Mouse (Mus musculus) megakaryocyte, embryonic 14.5 days (primary cell): ENCODE measurements around the gene Trabd2b.

ENCODE experiments used
- FLI1 ChIP-seq: IDR thresholded peaks from 2 replicates; pipeline ENCODE4 v1.6.1; 2012; ENCODE audit warnings: low read length, inconsistent platforms, mixed read lengths
- GATA1 ChIP-seq: IDR thresholded peaks from 3 replicates; pipeline ENCODE4 v1.6.1; 2012; ENCODE audit warnings: mixed read lengths, low read length, inconsistent platforms, borderline replicate concordance

DNA sequence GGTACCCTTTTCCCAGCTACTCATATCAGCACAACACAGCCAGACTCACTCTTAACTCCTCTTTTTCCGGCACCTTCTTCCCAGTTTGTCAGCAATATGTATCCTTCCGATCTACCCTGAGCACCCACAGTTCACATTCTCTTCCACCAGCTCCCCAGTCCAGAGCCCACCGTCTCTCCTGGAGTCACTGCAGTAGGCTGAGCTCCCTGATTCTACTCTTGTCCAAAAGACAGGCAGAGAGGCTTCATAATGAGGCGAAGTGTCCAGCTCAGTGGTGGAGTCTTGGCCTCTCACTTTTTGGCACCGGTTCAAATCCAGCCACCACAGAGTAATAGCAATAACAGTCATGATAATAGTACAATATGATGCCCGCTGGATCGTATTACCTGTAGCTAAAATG, 133.5 kb downstream of the Trabd2b start:
- no peak for TF ChIP-seq GATA1
- TF ChIP-seq FLI1: no peak
